Comparison of ENCODE assay signal across 7 mouse cellular contexts in genomic region chr6:137364681-137365080, GRCm38 (mm10).
DNase-seq lines count a peak whose midpoint lies in the region; ATAC-seq and TF ChIP-seq lines count a peak whose summit lies in the region.

No protein-coding gene starts in this region.

- no peak overlapping the region for H3K4me3 ChIP-seq in lung, adult 2 months (replicated peaks; ENCODE audit: extremely low read depth, low read depth, low read length)
- no peak overlapping the region for H3K4me3 ChIP-seq in forebrain, embryonic 12.5 days (replicated peaks)
- H3K4me3 ChIP-seq in kidney, postnatal 0 days (replicated peaks; ENCODE audit: low read depth, low read length) = no peak overlapping the region
- H3K4me3 ChIP-seq in limb, embryonic 13.5 days = no peak overlapping the region

- H3K27ac ChIP-seq in forebrain, embryonic 12.5 days = no peak overlapping the region
- no peak overlapping the region for H3K27ac ChIP-seq in kidney, postnatal 0 days
- H3K27ac ChIP-seq in limb, embryonic 13.5 days = no peak overlapping the region

- H3K9ac ChIP-seq in forebrain, embryonic 12.5 days = no peak overlapping the region
- H3K9ac ChIP-seq in kidney, postnatal 0 days (ENCODE audit: low read depth, low read length) = no peak overlapping the region
- H3K9ac ChIP-seq in limb, embryonic 13.5 days = no peak overlapping the region

- H3K4me2 ChIP-seq in forebrain, embryonic 12.5 days = no peak overlapping the region
- no peak overlapping the region for H3K4me2 ChIP-seq in kidney, postnatal 0 days (ENCODE audit: low read length)
- no peak overlapping the region for H3K4me2 ChIP-seq in limb, embryonic 13.5 days (replicated peaks)

- H3K9me3 ChIP-seq in forebrain, embryonic 12.5 days = no peaks in the 10 kb centered on the region
- H3K9me3 ChIP-seq in kidney, postnatal 0 days (replicated peaks; ENCODE audit: low read length) = no peaks in the 10 kb centered on the region
- no peaks in the 10 kb centered on the region for H3K9me3 ChIP-seq in limb, embryonic 13.5 days

- H3K4me1 ChIP-seq in lung, adult 2 months (ENCODE audit: control insufficient read depth, insufficient read depth, low read length) = no peaks in the 10 kb centered on the region
- peaks cover 10% of the 10 kb centered on the region; the same call in 1 of the 2 replicates for H3K4me1 ChIP-seq in forebrain, embryonic 12.5 days
- H3K4me1 ChIP-seq in kidney, postnatal 0 days (replicated peaks; ENCODE audit: insufficient read depth, low read length) = no peaks in the 10 kb centered on the region
- H3K4me1 ChIP-seq in limb, embryonic 13.5 days = peaks cover 16% of the 10 kb centered on the region; the same call in 1 of the 2 replicates

- 64% methylated on average over 5 of the region's 5 CpGs for WGBS in lung, adult 2 months
- WGBS in forebrain, embryonic 12.5 days = 60% methylated on average over 5 of the region's 5 CpGs
- 70% methylated on average over 5 of the region's 5 CpGs for WGBS in kidney, postnatal 0 days
- 49% methylated on average over 5 of the region's 5 CpGs for WGBS in limb, embryonic 13.5 days

- H3K36me3 ChIP-seq in forebrain, embryonic 12.5 days (replicated peaks) = no peaks in the 10 kb centered on the region
- no peaks in the 10 kb centered on the region for H3K36me3 ChIP-seq in kidney, postnatal 0 days (ENCODE audit: insufficient read depth, low read length)
- no peaks in the 10 kb centered on the region for H3K36me3 ChIP-seq in limb, embryonic 13.5 days

- ATAC-seq in forebrain, embryonic 12.5 days (ENCODE audit: low FRiP score) = peak; percentile 75; the same call in 1 of the 2 replicates
- no peak for ATAC-seq in kidney, postnatal 0 days (replicated peaks; ENCODE audit: low FRiP score, low read depth)
- 0 out of 2 replicates have a peak, but pooled peaks have one; percentile 38 for ATAC-seq in limb, embryonic 13.5 days (ENCODE audit: low FRiP score, low read depth)
- ATAC-seq in erythroid progenitor cell, adult 5-6 weeks (replicated peaks; ENCODE audit: low FRiP score, poor library complexity, severe bottlenecking) = no peak

- peak; percentile 58 for DNase-seq in lung, postnatal 10 days
- no peak for DNase-seq in lung, adult 2 months
- DNase-seq in kidney, postnatal 0 days (ENCODE audit: low spot score) = peak; percentile 27
- no peak for DNase-seq in natural killer cell, adult 2 months (ENCODE audit: low spot score in 2 of 2)

- no peaks in the 10 kb centered on the region for H3K27me3 ChIP-seq in forebrain, embryonic 12.5 days
- H3K27me3 ChIP-seq in kidney, postnatal 0 days (ENCODE audit: insufficient read depth, low read length) = no peaks in the 10 kb centered on the region
- no peaks in the 10 kb centered on the region for H3K27me3 ChIP-seq in limb, embryonic 13.5 days

- TF ChIP-seq POLR2A in lung, adult 2 months (IDR thresholded peaks at IDR 0.05; ENCODE audit: borderline replicate concordance, extremely low read depth, low read depth, low read length) = no peak

- no peak for TF ChIP-seq CTCF in lung, adult 2 months (IDR thresholded peaks at IDR 0.05; ENCODE audit: insufficient read depth, low read length)
- no peak for TF ChIP-seq CTCF in kidney, postnatal 0 days (IDR thresholded peaks at IDR 0.05; ENCODE audit: low read depth)

Comparison
In these comparisons a context has a peak if more than half of its experiments do, and no peak if none do; other contexts are left out.
1. DNase-seq: peak in lung, postnatal 10 days (single experiment) and kidney, postnatal 0 days (single experiment); none in lung, adult 2 months (single experiment) and natural killer cell, adult 2 months (0 of 2).
2. ATAC-seq: peak in forebrain, embryonic 12.5 days (single experiment) and limb, embryonic 13.5 days (single experiment); none in kidney, postnatal 0 days (single experiment) and erythroid progenitor cell, adult 5-6 weeks (single experiment).